Comparison of ENCODE assay signal across 9 mouse cellular contexts in genomic region chr7:45360404-45361125, GRCm38 (mm10). TPM values are rescaled to one million over a fixed set of nuclear protein-coding genes. Genes with fewer than 3 reads are reported as not detected.
DNase-seq lines count a peak whose midpoint lies in the region; ATAC-seq and TF ChIP-seq lines count a peak whose summit lies in the region.
"Had no signal": no experiment of that assay in that cellular context is flagged by ENCODE, and none has a peak within 500 bp of the region (broad histone marks: within the 10 kb centered on the region; RNA-seq: fewer than 3 reads in every experiment).

No protein-coding gene starts in this region.

- no peaks in the 10 kb centered on the region for H3K27me3 ChIP-seq in testis, adult 2 months (ENCODE audit: control insufficient read depth, insufficient read depth, low read length)
- H3K27me3 ChIP-seq in limb, embryonic 12.5 days: peaks cover 80% of the 10 kb centered on the region

- H3K36me3 ChIP-seq in testis, adult 2 months (ENCODE audit: control insufficient read depth, insufficient read depth, low read length): no peaks in the 10 kb centered on the region
- no peaks in the 10 kb centered on the region for H3K36me3 ChIP-seq in limb, embryonic 12.5 days

- no peak for TF ChIP-seq POLR2A in testis, adult 2 months (IDR thresholded peaks at IDR 0.05; ENCODE audit: control insufficient read depth, low read depth, low read length)

- no peaks in the 10 kb centered on the region for H3K9me3 ChIP-seq in limb, embryonic 12.5 days

- peak; percentile 75 for DNase-seq in cerebellum, adult 9-11 months
- no peak for DNase-seq in testis, postnatal 14 days (ENCODE audit: low spot score)
- peak; percentile 68 for DNase-seq in testis, postnatal 10 days (ENCODE audit: low spot score)
- DNase-seq in c-Kit-positive CD71-positive TER-119-positive erythroid progenitor cells, embryonic 14.5 days (ENCODE audit: low spot score): no peak
- no peak for DNase-seq in adrenal gland, postnatal 10 days

- no peak for TF ChIP-seq CTCF in testis, adult 2 months (IDR thresholded peaks at IDR 0.05; ENCODE audit: control insufficient read depth, insufficient read depth, insufficient replicate concordance, low read depth, low read length)

- 49% methylated on average over 18 of the region's 18 CpGs for WGBS in limb, embryonic 12.5 days

- H3K9ac ChIP-seq in limb, embryonic 12.5 days (replicated peaks): no peak overlapping the region

- no peak overlapping the region for H3K27ac ChIP-seq in testis, adult 2 months (ENCODE audit: control insufficient read depth, insufficient read depth, low read depth, low read length)
- H3K27ac ChIP-seq in limb, embryonic 12.5 days: no peak overlapping the region

- peaks cover 33% of the 10 kb centered on the region for H3K4me1 ChIP-seq in testis, adult 2 months (ENCODE audit: control insufficient read depth, insufficient read depth, low read length)
- peaks cover 14% of the 10 kb centered on the region for H3K4me1 ChIP-seq in limb, embryonic 12.5 days (replicated peaks)

- H3K4me2 ChIP-seq in limb, embryonic 12.5 days: no peak overlapping the region

- peak overlapping the region; percentile 79 for H3K4me3 ChIP-seq in testis, adult 2 months (ENCODE audit: control insufficient read depth, low read depth, low read length)
- peak overlapping the region; percentile 50 for H3K4me3 ChIP-seq in limb, embryonic 12.5 days (replicated peaks)

- no peak for ATAC-seq in cerebellum, adult (ENCODE audit: insufficient number of reproducible peaks, low FRiP score, low TSS enrichment)
- ATAC-seq in limb, embryonic 12.5 days (ENCODE audit: insufficient number of reproducible peaks, insufficient read depth, low FRiP score, low TSS enrichment, low read depth): peak; percentile 7; the same call in 1 of the 2 replicates

RNA-seq across cellular contexts. Expression of gene Ppfia3, which starts 6.3 kb away (rescaled TPM):
- polyA plus RNA-seq in testis, adult 2 months (2012; rRNA removed): 1.1 and 1.2 TPM in 2 replicates
- polyA plus RNA-seq in limb, embryonic 12.5 days (2016; fragmentation: Nextera tagmentation; extraction: Ambion mirVana): 6.4 and 8.4 TPM in 2 replicates
- 1 to 10 TPM; 1.9 to 3.0 TPM for total RNA-seq in adrenal gland, postnatal 10 days (2021)

RNA-seq across cellular contexts. Expression of gene Lin7b, which starts 9.8 kb away (rescaled TPM):
- polyA plus RNA-seq in testis, adult 2 months (2012; rRNA removed): 5.7 and 7.3 TPM in 2 replicates
- polyA plus RNA-seq in limb, embryonic 12.5 days (2016; fragmentation: Nextera tagmentation; extraction: Ambion mirVana): 1.4 and 1.8 TPM in 2 replicates
- 1 to 10 TPM in 1 of 2 experiments, under 1 TPM in 1; 0.90 to 2.9 TPM for total RNA-seq in adrenal gland, postnatal 10 days (2021)
- polyA plus RNA-seq: erythroblast, embryonic 14.5 days had no signal

RNA-seq across cellular contexts. Expression of gene Hrc, which starts 25.5 kb away (rescaled TPM):
- 0.10 and 0.22 TPM in 2 replicates for polyA plus RNA-seq in testis, adult 2 months (2012; rRNA removed)
- 1.8 and 1.9 TPM in 2 replicates for polyA plus RNA-seq in limb, embryonic 12.5 days (2016; fragmentation: Nextera tagmentation; extraction: Ambion mirVana)
- total RNA-seq in adrenal gland, postnatal 10 days (2021): 10 to 100 TPM; 10.7 to 47.8 TPM
- polyA plus RNA-seq: erythroblast, embryonic 14.5 days had no signal

RNA-seq across cellular contexts. Expression of gene Trpm4, which starts 27.0 kb away (rescaled TPM):
- 52.2 and 54.8 TPM in 2 replicates for polyA plus RNA-seq in testis, adult 2 months (2012; rRNA removed)
- polyA plus RNA-seq in limb, embryonic 12.5 days (2016; fragmentation: Nextera tagmentation; extraction: Ambion mirVana): 14.0 and 16.1 TPM in 2 replicates
- total RNA-seq in adrenal gland, postnatal 10 days (2021): 10 to 100 TPM; 15.9 to 26.8 TPM

RNA-seq across cellular contexts. Expression of gene Snrnp70, which starts 35.0 kb away (rescaled TPM):
- polyA plus RNA-seq in testis, adult 2 months (2012; rRNA removed): 180 and 202 TPM in 2 replicates
- 341 and 347 TPM in 2 replicates for polyA plus RNA-seq in limb, embryonic 12.5 days (2016; fragmentation: Nextera tagmentation; extraction: Ambion mirVana)
- total RNA-seq in adrenal gland, postnatal 10 days (2021): 100 to 1,000 TPM; 208 to 341 TPM

Comparison
In these comparisons a context has a peak if more than half of its experiments do, and no peak if none do; other contexts are left out.
1. DNase-seq: peak in cerebellum, adult 9-11 months (single experiment) and testis, postnatal 10 days (single experiment); none in testis, postnatal 14 days (single experiment), c-Kit-positive CD71-positive TER-119-positive erythroid progenitor cells, embryonic 14.5 days (single experiment) and adrenal gland, postnatal 10 days (single experiment).